Mouse (Mus musculus) midbrain, embryonic 14.5 days (tissue): Measurements from ENCODE around the gene Emd. TPM values are rescaled to one million over a fixed set of nuclear protein-coding genes. Genes with fewer than 3 reads are reported as not detected.

Experiments
- ATAC-seq: fragments of 200-750 bp; cut with Nextera tagmentation; 2 replicates; pipeline ENCODE4 v1.8.0; 2017; ENCODE audit warnings: moderate number of reproducible peaks, moderate library complexity; ENCODE audit not compliant: low FRiP score, low TSS enrichment
- DNase-seq: peaks from one replicate; pipeline ENCODE4 v3.0.0-alpha.2; 2015
- H3K27ac ChIP-seq: fragments of 300-500 bp; sonication (generic); replicated peaks from 2 replicates; pipeline ENCODE4 v1.5.1; 2014; ENCODE audit warnings: mild to moderate bottlenecking, low read depth, low read length, moderate library complexity
- H3K27me3 ChIP-seq: fragments of 300-500 bp; sonication (generic); 2 replicates; pipeline ENCODE4 v1.6.1; 2014; ENCODE audit warnings: low read length, control low read depth, mixed read lengths; ENCODE audit not compliant: control insufficient read depth, insufficient read depth
- H3K36me3 ChIP-seq: fragments of 300-500 bp; sonication (generic); 2 replicates; pipeline ENCODE4 v1.6.1; 2014; ENCODE audit warnings: low read length, control low read depth; ENCODE audit not compliant: control insufficient read depth, insufficient read depth
- H3K4me1 ChIP-seq: fragments of 300-500 bp; sonication (generic); 2 replicates; pipeline ENCODE4 v1.6.1; 2014; ENCODE audit warnings: mild to moderate bottlenecking, antibody characterized with exemption, low read length, control low read depth; ENCODE audit not compliant: control insufficient read depth, insufficient read depth
- H3K4me2 ChIP-seq: fragments of 300-500 bp; sonication (generic); 2 replicates; pipeline ENCODE4 v1.6.1; 2014; ENCODE audit warnings: mild to moderate bottlenecking, low read length, moderate library complexity
- H3K4me3 ChIP-seq: fragments of 300-500 bp; sonication (generic); replicated peaks from 2 replicates; pipeline ENCODE4 v1.5.1; 2014; ENCODE audit warnings: low read depth, low read length
- H3K9ac ChIP-seq: fragments of 300-500 bp; sonication (generic); replicated peaks from 2 replicates; pipeline ENCODE4 v1.6.1; 2014; ENCODE audit warnings: mild to moderate bottlenecking, low read length, moderate library complexity
- H3K9me3 ChIP-seq: fragments of 300-500 bp; sonication (generic); 2 replicates; pipeline ENCODE4 v1.6.1; 2016; ENCODE audit warnings: low read length, control low read depth, mixed read lengths; ENCODE audit not compliant: control insufficient read depth
- WGBS: fragments of 180-500 bp; shearing (Covaris S2); extraction: QIAGEN DNeasy Blood & Tissue Kit; methylation state at CpG from one replicate; pipeline ENCODE4 v1.1.7; 2014; 5-methylcytosine and 5-hydroxymethylcytosine counted together
- polyA plus RNA-seq: library from polyadenylated mRNA; unstranded; fragments of >200 nt; fragmentation: Nextera tagmentation; extraction: Ambion mirVana; gene quantifications from 2 replicates; pipeline ENCODE4 v1.2.1, GENCODE M21; 2014

Gene Emd
- polyA plus RNA-seq, 1 experiment from 2014 or later: 19.5 TPM

- ATAC-seq (peak; percentile 44), DNase-seq (peak; percentile 71)
- H3K4me3 ChIP-seq: peak overlapping the region; percentile 54
- H3K27ac ChIP-seq: peak overlapping the region; percentile 86
- WGBS: 27% methylated on average over 2 of the region's 3 CpGs
- no peaks in the 10 kb centered on the region for H3K9me3 ChIP-seq
- peak overlapping the region; percentile 76 for H3K9ac ChIP-seq
- H3K27me3 ChIP-seq: no peaks in the 10 kb centered on the region
- H3K36me3 ChIP-seq: peaks cover 34% of the 10 kb centered on the region
- H3K4me1 ChIP-seq: peaks cover 6% of the 10 kb centered on the region; the same call in 1 of the 2 replicates
- peak overlapping the region; percentile 68 for H3K4me2 ChIP-seq
Measured at GRCm38 (mm10) chrX:74244614-74245083, 9.8 kb upstream of the Emd start.

GRCm38 (mm10) chrX:74245107-74245506 lies 9.4 kb upstream of the Emd start:
- Histone ChIP-seq H3K4me1 (peaks cover 6% of the 10 kb centered on the region; the same call in 1 of the 2 replicates), H3K9ac (peak overlapping the region; percentile 76), H3K27ac (peak overlapping the region; percentile 86), H3K4me3 (peak overlapping the region; percentile 54), H3K4me2 (peak overlapping the region; percentile 68), H3K27me3 (no peaks in the 10 kb centered on the region), H3K9me3 (no peaks in the 10 kb centered on the region), H3K36me3 (peaks cover 30% of the 10 kb centered on the region)
- DNase-seq (peak; percentile 5), ATAC-seq (no peak)
- 35% methylated on average over 1 of the region's 1 CpGs for WGBS

- peak overlapping the region; percentile 76 for H3K9ac ChIP-seq
- ATAC-seq: peak; percentile 32; the same call in 1 of the 2 replicates
- H3K4me1 ChIP-seq: peaks cover 6% of the 10 kb centered on the region; the same call in 1 of the 2 replicates
- DNase-seq: peak; percentile 83
- H3K4me2 ChIP-seq: peak overlapping the region; percentile 68
- H3K27ac ChIP-seq: peak overlapping the region; percentile 86
- H3K9me3 ChIP-seq: no peaks in the 10 kb centered on the region
- H3K36me3 ChIP-seq: peaks cover 24% of the 10 kb centered on the region
- H3K27me3 ChIP-seq: no peaks in the 10 kb centered on the region
- peak overlapping the region; percentile 54 for H3K4me3 ChIP-seq
- WGBS: 29% methylated on average over 21 of the region's 21 CpGs
Measured at GRCm38 (mm10) chrX:74245687-74246086, 8.8 kb upstream of the Emd start.

- Histone ChIP-seq H3K9ac (peak overlapping the region; percentile 76), H3K27me3 (no peaks in the 10 kb centered on the region), H3K36me3 (peaks cover 18% of the 10 kb centered on the region), H3K27ac (peak overlapping the region; percentile 86), H3K4me2 (peak overlapping the region; percentile 68), H3K4me1 (peaks cover 6% of the 10 kb centered on the region; the same call in 1 of the 2 replicates), H3K4me3 (peak overlapping the region; percentile 54), H3K9me3 (no peaks in the 10 kb centered on the region)
- DNase-seq (peak; percentile 93), ATAC-seq (peak; percentile 86)
- 19% methylated on average over 38 of the region's 38 CpGs for WGBS
Measured at GRCm38 (mm10) chrX:74246213-74246681, 8.2 kb upstream of the Emd start.

- no peaks in the 10 kb centered on the region for H3K27me3 ChIP-seq
- H3K27ac ChIP-seq: peak overlapping the region; percentile 54; the same call in 1 of the 2 replicates
- 18% methylated on average over 15 of the region's 15 CpGs for WGBS
Measured at GRCm38 (mm10) chrX:74246693-74247092, 7.8 kb upstream of the Emd start.

GRCm38 (mm10) chrX:74248651-74249050 lies 5.8 kb upstream of the Emd start:
- Histone ChIP-seq H3K4me3 (no peak overlapping the region), H3K36me3 (no peaks in the 10 kb centered on the region), H3K9ac (no peak overlapping the region), H3K9me3 (no peaks in the 10 kb centered on the region), H3K4me1 (peaks cover 3% of the 10 kb centered on the region; the same call in 1 of the 2 replicates), H3K4me2 (0 out of 2 replicates have a peak overlapping the region, but pooled peaks have one; percentile 59), H3K27me3 (no peaks in the 10 kb centered on the region), H3K27ac (no peak overlapping the region)
- DNase-seq: peak; percentile 79
- no peak for ATAC-seq
- WGBS: 19% methylated on average over 3 of the region's 3 CpGs

More at GRCm38 (mm10) chrX:74246693-74247092, 7.8 kb upstream of the Emd start:
- DNase-seq: no peak
- no peak overlapping the region; the same call in 1 of the 2 replicates for H3K9ac ChIP-seq
- ATAC-seq: 0 out of 2 replicates have a peak, but pooled peaks have one; percentile 7
- no peaks in the 10 kb centered on the region for H3K9me3 ChIP-seq
- H3K4me1 ChIP-seq: peaks cover 6% of the 10 kb centered on the region; the same call in 1 of the 2 replicates
- peaks cover 14% of the 10 kb centered on the region for H3K36me3 ChIP-seq
- H3K4me2 ChIP-seq: peak overlapping the region; percentile 68
- peak overlapping the region; percentile 54 for H3K4me3 ChIP-seq

- H3K4me2 ChIP-seq: peak within 1 kb of the TSS; percentile 59
- WGBS: 21% methylated on average over 38 of the region's 38 CpGs
- H3K4me3 ChIP-seq: peak within 1 kb of the TSS; percentile 35
- DNase-seq: peak; percentile 79
- H3K36me3 ChIP-seq: no peaks in the 10 kb centered on the region
- peak within 1 kb of the TSS; percentile 45 for H3K27ac ChIP-seq
- no peak for ATAC-seq
- H3K9ac ChIP-seq: peak within 1 kb of the TSS; percentile 54
- H3K9me3 ChIP-seq: no peaks in the 10 kb centered on the region
- H3K27me3 ChIP-seq: no peaks in the 10 kb centered on the region
- no peaks in the 10 kb centered on the region for H3K4me1 ChIP-seq
Measured at GRCm38 (mm10) chrX:74249615-74250014, 4.9 kb upstream of the Emd start, which contains the start of gene Flna. Gene Flna, minus strand, starts transcription at chrX:74249820.

- Histone ChIP-seq H3K27me3 (no peaks in the 10 kb centered on the region), H3K4me2 (peak overlapping the region; percentile 63), H3K4me3 (peak overlapping the region; percentile 53), H3K9ac (peak overlapping the region; percentile 70), H3K36me3 (peaks cover 12% of the 10 kb centered on the region; the same call in 1 of the 2 replicates), H3K4me1 (peaks cover 4% of the 10 kb centered on the region; the same call in 1 of the 2 replicates), H3K27ac (peak overlapping the region; percentile 87), H3K9me3 (no peaks in the 10 kb centered on the region)
- WGBS: 23% methylated on average over 30 of the region's 31 CpGs
- no peak for DNase-seq
- ATAC-seq: no peak; the same call in 1 of the 2 replicates
Measured at GRCm38 (mm10) chrX:74254888-74255565, 540 bp downstream of the Emd start.
